Comparison of ENCODE assay signal across 28 mouse cellular contexts in genomic region chr2:116716529-116717201, GRCm38 (mm10).
DNase-seq lines count a peak whose midpoint lies in the region; ATAC-seq and TF ChIP-seq lines count a peak whose summit lies in the region.
"Had no signal": no experiment of that assay in that cellular context is flagged by ENCODE, and none has a peak within 500 bp of the region (broad histone marks: within the 10 kb centered on the region; RNA-seq: fewer than 3 reads in every experiment).

No protein-coding gene starts in this region.

- no peak for TF ChIP-seq CTCF in lung, adult 2 months (IDR thresholded peaks at IDR 0.05; ENCODE audit: insufficient read depth, low read length)

- no peak overlapping the region for H3K4me3 ChIP-seq in midbrain, embryonic 11.5 days (ENCODE audit: low read depth, low read length)
- H3K4me3 ChIP-seq in midbrain, embryonic 10.5 days: no peak overlapping the region
- H3K4me3 ChIP-seq in forebrain, embryonic 14.5 days (ENCODE audit: low read depth, low read length): no peak overlapping the region
- no peak overlapping the region for H3K4me3 ChIP-seq in midbrain, embryonic 14.5 days (replicated peaks; ENCODE audit: low read depth, low read length)
- H3K4me3 ChIP-seq in lung, adult 2 months (replicated peaks; ENCODE audit: extremely low read depth, low read depth, low read length): no peak overlapping the region
- H3K4me3 ChIP-seq: embryonic facial prominence, embryonic 10.5 days; embryonic facial prominence, embryonic 15.5 days; hindbrain, embryonic 13.5 days; left cerebral cortex, adult 2 months; limb, embryonic 12.5 days; megakaryocyte, embryonic 14.5 days had no signal

- no peak for TF ChIP-seq POLR2A in lung, adult 2 months (IDR thresholded peaks at IDR 0.05; ENCODE audit: borderline replicate concordance, extremely low read depth, low read depth, low read length)

- H3K27ac ChIP-seq in midbrain, embryonic 11.5 days (ENCODE audit: low read depth, low read length): no peak overlapping the region
- H3K27ac ChIP-seq in midbrain, embryonic 10.5 days (replicated peaks): no peak overlapping the region
- H3K27ac ChIP-seq in forebrain, embryonic 14.5 days (ENCODE audit: low read depth, low read length): no peak overlapping the region
- no peak overlapping the region for H3K27ac ChIP-seq in midbrain, embryonic 14.5 days (replicated peaks; ENCODE audit: low read depth, low read length)
- H3K27ac ChIP-seq: embryonic facial prominence, embryonic 10.5 days; embryonic facial prominence, embryonic 15.5 days; hindbrain, embryonic 13.5 days; left cerebral cortex, adult 2 months; limb, embryonic 12.5 days; stomach, postnatal 0 days had no signal

- H3K9ac ChIP-seq in midbrain, embryonic 11.5 days (ENCODE audit: low read length): no peak overlapping the region
- no peak overlapping the region for H3K9ac ChIP-seq in forebrain, embryonic 14.5 days (ENCODE audit: low read length)
- H3K9ac ChIP-seq in midbrain, embryonic 14.5 days (replicated peaks; ENCODE audit: low read length): no peak overlapping the region
- H3K9ac ChIP-seq: embryonic facial prominence, embryonic 15.5 days; hindbrain, embryonic 13.5 days; limb, embryonic 12.5 days had no signal

- peak; percentile 52; the same call in 1 of the 2 replicates for ATAC-seq in midbrain, embryonic 11.5 days (ENCODE audit: low FRiP score)
- peak; percentile 89 for ATAC-seq in forebrain, embryonic 14.5 days
- ATAC-seq in midbrain, embryonic 14.5 days (ENCODE audit: low FRiP score, low TSS enrichment): peak; percentile 31; the same call in 1 of the 2 replicates
- ATAC-seq: intestine, embryonic 16.5 days had no signal

- DNase-seq in midbrain, embryonic 11.5 days (ENCODE audit: low spot score, missing footprints): no peak
- no peak for DNase-seq in midbrain, embryonic 10.5 days (ENCODE audit: low spot score)
- peak; percentile 48 for DNase-seq in forebrain, embryonic 14.5 days (ENCODE audit: low spot score)
- no peak for DNase-seq in midbrain, embryonic 14.5 days
- DNase-seq in retina, embryonic 14.5 days (ENCODE audit: low spot score): peak; percentile 16
- no peak for DNase-seq in kidney, adult 11 months
- DNase-seq in cerebellum, postnatal 4 days (ENCODE audit: low spot score in 2 of 2): no peak
- DNase-seq in lung, adult 2 months: no peak
- DNase-seq: adrenal gland, postnatal 14 days; cerebellum, adult 2 months; cerebellum, postnatal 14 days; gastrocnemius, postnatal 25 days; heart, adult 18-20 months; heart, postnatal 36 days; kidney, postnatal 14 days; lung, postnatal 4 days; right cerebral cortex, postnatal 4 days; thymus, adult 18-20 months; thymus, postnatal 25 days had no signal

- no peaks in the 10 kb centered on the region for H3K4me1 ChIP-seq in midbrain, embryonic 11.5 days (ENCODE audit: control insufficient read depth, insufficient read depth, low read length)
- peaks cover 6% of the 10 kb centered on the region for H3K4me1 ChIP-seq in midbrain, embryonic 10.5 days
- H3K4me1 ChIP-seq in forebrain, embryonic 14.5 days (ENCODE audit: control insufficient read depth, insufficient read depth, low read length): no peaks in the 10 kb centered on the region
- no peaks in the 10 kb centered on the region for H3K4me1 ChIP-seq in midbrain, embryonic 14.5 days (ENCODE audit: control insufficient read depth, insufficient read depth, low read length)
- H3K4me1 ChIP-seq in lung, adult 2 months (ENCODE audit: control insufficient read depth, insufficient read depth, low read length): no peaks in the 10 kb centered on the region
- H3K4me1 ChIP-seq: embryonic facial prominence, embryonic 15.5 days; hindbrain, embryonic 13.5 days; limb, embryonic 12.5 days; megakaryocyte, embryonic 14.5 days had no signal

- no peaks in the 10 kb centered on the region for H3K27me3 ChIP-seq in midbrain, embryonic 11.5 days (ENCODE audit: control insufficient read depth, insufficient read depth, low read length)
- H3K27me3 ChIP-seq in midbrain, embryonic 10.5 days (ENCODE audit: low read depth, poor library complexity, severe bottlenecking): no peaks in the 10 kb centered on the region
- H3K27me3 ChIP-seq in forebrain, embryonic 14.5 days (replicated peaks; ENCODE audit: control insufficient read depth, insufficient read depth, low read length): no peaks in the 10 kb centered on the region
- no peaks in the 10 kb centered on the region for H3K27me3 ChIP-seq in midbrain, embryonic 14.5 days (ENCODE audit: control insufficient read depth, insufficient read depth, low read length)
- H3K27me3 ChIP-seq: embryonic facial prominence, embryonic 15.5 days; hindbrain, embryonic 13.5 days; limb, embryonic 12.5 days; megakaryocyte, embryonic 14.5 days had no signal

- 72% methylated on average over 9 of the region's 9 CpGs for WGBS in midbrain, embryonic 11.5 days
- WGBS in midbrain, embryonic 10.5 days: 79% methylated on average over 9 of the region's 9 CpGs
- WGBS in forebrain, embryonic 14.5 days: 33% methylated on average over 9 of the region's 9 CpGs
- WGBS in midbrain, embryonic 14.5 days: 58% methylated on average over 9 of the region's 9 CpGs
- 77% methylated on average over 9 of the region's 9 CpGs for WGBS in lung, adult 2 months

- H3K36me3 ChIP-seq in midbrain, embryonic 11.5 days (ENCODE audit: control insufficient read depth, insufficient read depth, low read length): no peaks in the 10 kb centered on the region
- H3K36me3 ChIP-seq in midbrain, embryonic 10.5 days: no peaks in the 10 kb centered on the region
- no peaks in the 10 kb centered on the region for H3K36me3 ChIP-seq in forebrain, embryonic 14.5 days (ENCODE audit: control insufficient read depth, insufficient read depth, low read length)
- no peaks in the 10 kb centered on the region for H3K36me3 ChIP-seq in midbrain, embryonic 14.5 days (ENCODE audit: control insufficient read depth, insufficient read depth, low read length)
- H3K36me3 ChIP-seq: embryonic facial prominence, embryonic 10.5 days; embryonic facial prominence, embryonic 15.5 days; hindbrain, embryonic 13.5 days; limb, embryonic 12.5 days had no signal

- no peak overlapping the region for H3K4me2 ChIP-seq in midbrain, embryonic 11.5 days
- no peak overlapping the region for H3K4me2 ChIP-seq in forebrain, embryonic 14.5 days (ENCODE audit: low read length)
- H3K4me2 ChIP-seq in midbrain, embryonic 14.5 days (ENCODE audit: low read length): no peak overlapping the region
- H3K4me2 ChIP-seq: embryonic facial prominence, embryonic 15.5 days; heart, embryonic 11.5 days; hindbrain, embryonic 13.5 days; limb, embryonic 12.5 days had no signal

- no peaks in the 10 kb centered on the region for H3K9me3 ChIP-seq in midbrain, embryonic 11.5 days (ENCODE audit: control insufficient read depth, low read length)
- H3K9me3 ChIP-seq in midbrain, embryonic 10.5 days (replicated peaks): no peaks in the 10 kb centered on the region
- no peaks in the 10 kb centered on the region for H3K9me3 ChIP-seq in forebrain, embryonic 14.5 days (replicated peaks; ENCODE audit: control insufficient read depth, low read length)
- H3K9me3 ChIP-seq in midbrain, embryonic 14.5 days (ENCODE audit: control insufficient read depth, low read length): no peaks in the 10 kb centered on the region
- H3K9me3 ChIP-seq: embryonic facial prominence, embryonic 10.5 days; embryonic facial prominence, embryonic 15.5 days; hindbrain, embryonic 13.5 days; limb, embryonic 12.5 days; megakaryocyte, embryonic 14.5 days had no signal

Comparison
In these comparisons a context has a peak if more than half of its experiments do, and no peak if none do; other contexts are left out.
1. ATAC-seq: peak in every context shown above with its lines; median percentile 89 in forebrain, embryonic 14.5 days; 52 in midbrain, embryonic 11.5 days; 31 in midbrain, embryonic 14.5 days.
2. DNase-seq: peak in forebrain, embryonic 14.5 days (single experiment) and retina, embryonic 14.5 days (single experiment); none in midbrain, embryonic 11.5 days (single experiment), midbrain, embryonic 10.5 days (single experiment), midbrain, embryonic 14.5 days (single experiment), kidney, adult 11 months (single experiment), cerebellum, postnatal 4 days (0 of 2) and lung, adult 2 months (single experiment).